In genomic region chr3:103172615-103173014, GRCm38 (mm10) we compare ENCODE assay signal across 8 mouse cellular contexts. TPM values are rescaled to one million over a fixed set of nuclear protein-coding genes. Genes with fewer than 3 reads are reported as not detected.
DNase-seq lines count a peak whose midpoint lies in the region; ATAC-seq and TF ChIP-seq lines count a peak whose summit lies in the region.

No protein-coding gene starts in this region.

- peak overlapping the region; percentile 84 for H3K9ac ChIP-seq in embryonic facial prominence, embryonic 13.5 days
- H3K9ac ChIP-seq in limb, embryonic 12.5 days (replicated peaks), result peak overlapping the region; percentile 85

- H3K4me2 ChIP-seq in embryonic facial prominence, embryonic 13.5 days, result peak overlapping the region; percentile 81
- peak overlapping the region; percentile 67 for H3K4me2 ChIP-seq in limb, embryonic 12.5 days

- H3K27me3 ChIP-seq in embryonic facial prominence, embryonic 13.5 days, result no peaks in the 10 kb centered on the region
- no peaks in the 10 kb centered on the region for H3K27me3 ChIP-seq in limb, embryonic 12.5 days
- H3K27me3 ChIP-seq in splenic B cell, adult 2 months (ENCODE audit: control insufficient read depth, insufficient read depth, low read length, poor library complexity, severe bottlenecking), result no peaks in the 10 kb centered on the region

- H3K4me1 ChIP-seq in embryonic facial prominence, embryonic 13.5 days, result peaks cover 9% of the 10 kb centered on the region
- H3K4me1 ChIP-seq in limb, embryonic 12.5 days (replicated peaks), result peaks cover 11% of the 10 kb centered on the region

- H3K27ac ChIP-seq in left cerebral cortex, adult 2 months, result no peak overlapping the region
- H3K27ac ChIP-seq in embryonic facial prominence, embryonic 13.5 days, result no peak overlapping the region
- H3K27ac ChIP-seq in limb, embryonic 12.5 days, result no peak overlapping the region

- DNase-seq in left cerebral cortex, adult 2 months (ENCODE audit: extremely low spot score in 1 of 2, low spot score in 2 of 2), result no peak
- DNase-seq in left cerebral cortex, adult 11 months (ENCODE audit: low spot score), result no peak
- DNase-seq in splenic B cell, adult 2 months (ENCODE audit: low read depth, low spot score), result peak; percentile 25
- no peak for DNase-seq in retina, embryonic 14.5 days (ENCODE audit: low spot score)
- DNase-seq in thymus, adult 18-20 months, result no peak

- TF ChIP-seq CTCF in left cerebral cortex, adult 2 months (IDR thresholded peaks at IDR 0.05), result no peak

- H3K4me3 ChIP-seq in left cerebral cortex, adult 2 months, result peak overlapping the region; percentile 99
- peak overlapping the region; percentile 76 for H3K4me3 ChIP-seq in embryonic facial prominence, embryonic 13.5 days
- H3K4me3 ChIP-seq in limb, embryonic 12.5 days (replicated peaks), result peak overlapping the region; percentile 83

- 49% methylated on average over 5 of the region's 5 CpGs for WGBS in embryonic facial prominence, embryonic 13.5 days
- WGBS in limb, embryonic 12.5 days, result 61% methylated on average over 5 of the region's 5 CpGs

- H3K36me3 ChIP-seq in embryonic facial prominence, embryonic 13.5 days, result peaks cover 49% of the 10 kb centered on the region
- H3K36me3 ChIP-seq in limb, embryonic 12.5 days, result peaks cover 41% of the 10 kb centered on the region
- peaks cover 4% of the 10 kb centered on the region for H3K36me3 ChIP-seq in splenic B cell, adult 2 months (ENCODE audit: control insufficient read depth, insufficient read depth, low read length, poor library complexity, severe bottlenecking)

- ATAC-seq in embryonic facial prominence, embryonic 13.5 days (ENCODE audit: insufficient number of reproducible peaks, insufficient read depth, low FRiP score, low TSS enrichment, low read depth), result no peak
- no peak for ATAC-seq in limb, embryonic 12.5 days (ENCODE audit: insufficient number of reproducible peaks, insufficient read depth, low FRiP score, low TSS enrichment, low read depth)
- no peak for ATAC-seq in monocyte, adult 5-6 weeks (replicated peaks; ENCODE audit: insufficient number of reproducible peaks, low FRiP score, low TSS enrichment, poor library complexity, severe bottlenecking)

- intact Hi-C loops in left cerebral cortex, adult 2 months (cut with DNase I), result loop anchor here (5.0 kb wide), 1 partner anchor 70 kb away; the partner anchor contains the start of gene Dennd2c

- H3K9me3 ChIP-seq in embryonic facial prominence, embryonic 13.5 days, result no peaks in the 10 kb centered on the region
- no peaks in the 10 kb centered on the region for H3K9me3 ChIP-seq in limb, embryonic 12.5 days

RNA-seq across cellular contexts. Expression of gene Bcas2, which starts 1.2 kb away (rescaled TPM):
- 10 to 100 TPM; 68.5 to 68.9 TPM for total RNA-seq in left cerebral cortex, adult 2 months (2021)
- polyA plus RNA-seq in embryonic facial prominence, embryonic 13.5 days (2015; fragmentation: Nextera tagmentation; extraction: Ambion mirVana), result 231 and 257 TPM in 2 replicates
- polyA plus RNA-seq in limb, embryonic 12.5 days (2016; fragmentation: Nextera tagmentation; extraction: Ambion mirVana), result 249 and 261 TPM in 2 replicates
- total RNA-seq in monocyte, adult 5-6 weeks (2017), result 79.0 to 122 TPM (median 93.2 TPM) in 3 replicates
